Mouse (Mus musculus): Measurements from ENCODE around the gene Tcf3. TPM values are rescaled to one million over a fixed set of nuclear protein-coding genes. Genes with fewer than 3 reads are reported as not detected.

Gene Tcf3
- polyA plus RNA-seq, 2 experiments from 2014 or later, result 9.3 to 10.7 TPM

GRCm38 (mm10) chr10:80405481-80406173 is 27.8 kb downstream of the Tcf3 start:
- ATAC-seq, result no peak

- no peak for ATAC-seq
These were observed 30.3 kb downstream of the Tcf3 start for GRCm38 (mm10) chr10:80403044-80403692.

- no peak for ATAC-seq
These were observed 32.7 kb downstream of the Tcf3 start for GRCm38 (mm10) chr10:80400704-80401161.

- ATAC-seq, result peak; percentile 2
These were observed 33.3 kb downstream of the Tcf3 start for GRCm38 (mm10) chr10:80399973-80400703.

GRCm38 (mm10) chr10:80399191-80399972 is 34.1 kb downstream of the Tcf3 start, which contains the start of gene Mbd3:
TSS of gene Mbd3 (minus strand) at chr10:80399550.
- peak; percentile 97 for ATAC-seq

- ATAC-seq, result peak; percentile 18
These were observed 34.7 kb downstream of the Tcf3 start for GRCm38 (mm10) chr10:80398719-80399190.

- ATAC-seq, result no peak
These were observed 35.3 kb downstream of the Tcf3 start for GRCm38 (mm10) chr10:80398174-80398535.

GRCm38 (mm10) chr10:80397524-80398173 is 35.8 kb downstream of the Tcf3 start:
- ATAC-seq, result no peak

GRCm38 (mm10) chr10:80396822-80397523 is 36.5 kb downstream of the Tcf3 start:
- no peak for ATAC-seq

GRCm38 (mm10) chr10:80395025-80395627 is 38.3 kb downstream of the Tcf3 start:
- no peak for ATAC-seq

GRCm38 (mm10) chr10:80392687-80393086 is 40.8 kb downstream of the Tcf3 start:
- ATAC-seq, result no peak

GRCm38 (mm10) chr10:80390697-80391096 is 42.8 kb downstream of the Tcf3 start:
- no peak for ATAC-seq

GRCm38 (mm10) chr10:80389185-80389708 is 44.2 kb downstream of the Tcf3 start:
- ATAC-seq, result no peak

GRCm38 (mm10) chr10:80388731-80389130 is 44.7 kb downstream of the Tcf3 start:
- no peak for ATAC-seq

GRCm38 (mm10) chr10:80387522-80387959 is 45.9 kb downstream of the Tcf3 start, which contains the start of gene Mex3d:
TSS of gene Mex3d (minus strand) at chr10:80387659.
- ATAC-seq, result peak; percentile 45

GRCm38 (mm10) chr10:80386735-80387471 is 46.5 kb downstream of the Tcf3 start:
- ATAC-seq, result peak; percentile 5

GRCm38 (mm10) chr10:80385811-80386734 is 47.4 kb downstream of the Tcf3 start:
- no peak for ATAC-seq

GRCm38 (mm10) chr10:80385310-80385709 is 48.1 kb downstream of the Tcf3 start:
- no peak for ATAC-seq

Measured in activated CD4-positive, CD25-positive, alpha-beta regulatory T cell, adult 4 months (primary cell).